Mouse (Mus musculus) c-Kit-negative CD71-positive TER-119-positive erythroid progenitor cells, embryonic 14.5 days (primary cell): ENCODE measurements around the gene Hint2.

Experiments
- DNase-seq: peaks from one replicate; pipeline ENCODE4 v3.0.0-alpha.2; 2013; ENCODE audit warnings: low read depth, low spot score

The Hint2 gene

GRCm38 (mm10) chr4:43655656-43656338 lies 469 bp downstream of the Hint2 start:
- no peak for DNase-seq

- no peak for DNase-seq
These were observed 2.9 kb downstream of the Hint2 start, which contains the start of gene Spag8 for GRCm38 (mm10) chr4:43653161-43654015. Gene Spag8, minus strand, starts transcription at chr4:43653594.

- no peak for DNase-seq
These were observed 3.5 kb downstream of the Hint2 start for GRCm38 (mm10) chr4:43652726-43653125.

GRCm38 (mm10) chr4:43649783-43650182 lies 6.5 kb downstream of the Hint2 start:
- no peak for DNase-seq

- DNase-seq: no peak
These were observed 15.8 kb downstream of the Hint2 start for GRCm38 (mm10) chr4:43640491-43640890.

GRCm38 (mm10) chr4:43640076-43640475 lies 16.2 kb downstream of the Hint2 start:
- no peak for DNase-seq

- DNase-seq: no peak
These were observed 19.5 kb downstream of the Hint2 start for GRCm38 (mm10) chr4:43636751-43637150.

GRCm38 (mm10) chr4:43634621-43635374 lies 21.5 kb downstream of the Hint2 start:
- DNase-seq: no peak

- no peak for DNase-seq
These were observed 22.5 kb downstream of the Hint2 start for GRCm38 (mm10) chr4:43633736-43634135.

- no peak for DNase-seq
These were observed 23.0 kb downstream of the Hint2 start for GRCm38 (mm10) chr4:43633296-43633695.

- no peak for DNase-seq
These were observed 24.0 kb downstream of the Hint2 start for GRCm38 (mm10) chr4:43631956-43632920.

GRCm38 (mm10) chr4:43631046-43631955 lies 25.0 kb downstream of the Hint2 start, which contains the start of gene Npr2:
Gene Npr2, plus strand, starts transcription at chr4:43631935.
- DNase-seq: no peak

GRCm38 (mm10) chr4:43630671-43631045 lies 25.6 kb downstream of the Hint2 start:
- DNase-seq: no peak

GRCm38 (mm10) chr4:43630030-43630581 lies 26.2 kb downstream of the Hint2 start:
- peak; percentile 64 for DNase-seq

GRCm38 (mm10) chr4:43629106-43629817 lies 27.0 kb downstream of the Hint2 start:
- DNase-seq: peak; percentile 34

GRCm38 (mm10) chr4:43620146-43620778 lies 36.0 kb downstream of the Hint2 start:
- DNase-seq: no peak

GRCm38 (mm10) chr4:43613060-43613730 lies 43.1 kb downstream of the Hint2 start:
- DNase-seq: no peak

GRCm38 (mm10) chr4:43612534-43612933 lies 43.7 kb downstream of the Hint2 start:
- DNase-seq: no peak
